Mouse (Mus musculus) embryo, embryonic 10.5 days (tissue): ENCODE data around the gene Olfr1358.
A peak's percentile ranks its signal among the peaks of the same experiment; 100 is the strongest.
"Not testable (repeated sequence)": the region's sequence is repeated elsewhere in the genome, so short reads cannot be mapped to it uniquely, and the experiment has no call there.

Experiments
- DNase-seq: peaks from one replicate; pipeline ENCODE4 v3.0.0-alpha.2; 2015; ENCODE audit warnings: low spot score

Gene Olfr1358

DNA sequence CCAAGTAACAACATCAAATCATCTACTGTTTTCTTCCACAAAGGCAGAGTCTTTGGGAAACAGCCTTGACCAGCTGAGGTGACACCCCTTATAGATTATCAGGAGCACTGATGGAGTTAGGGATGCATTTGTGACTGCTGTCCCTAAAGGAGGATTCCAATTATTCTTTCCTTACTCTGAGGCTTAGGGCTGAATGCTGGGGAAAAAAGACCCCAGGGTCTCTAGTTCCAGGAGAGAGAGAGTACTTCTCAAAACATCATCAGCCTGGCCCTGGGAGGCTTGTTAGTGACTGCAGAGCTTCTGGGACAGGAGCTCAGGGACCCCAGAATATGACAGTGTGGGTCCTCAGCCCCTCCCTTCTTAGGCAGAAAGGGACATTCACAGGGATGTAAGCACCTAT is at the start of gene Olfr1358:
Gene Olfr1358 (plus strand): TSS at position 301 of the 400 bp plus-strand sequence.
- DNase-seq = no peak

DNA sequence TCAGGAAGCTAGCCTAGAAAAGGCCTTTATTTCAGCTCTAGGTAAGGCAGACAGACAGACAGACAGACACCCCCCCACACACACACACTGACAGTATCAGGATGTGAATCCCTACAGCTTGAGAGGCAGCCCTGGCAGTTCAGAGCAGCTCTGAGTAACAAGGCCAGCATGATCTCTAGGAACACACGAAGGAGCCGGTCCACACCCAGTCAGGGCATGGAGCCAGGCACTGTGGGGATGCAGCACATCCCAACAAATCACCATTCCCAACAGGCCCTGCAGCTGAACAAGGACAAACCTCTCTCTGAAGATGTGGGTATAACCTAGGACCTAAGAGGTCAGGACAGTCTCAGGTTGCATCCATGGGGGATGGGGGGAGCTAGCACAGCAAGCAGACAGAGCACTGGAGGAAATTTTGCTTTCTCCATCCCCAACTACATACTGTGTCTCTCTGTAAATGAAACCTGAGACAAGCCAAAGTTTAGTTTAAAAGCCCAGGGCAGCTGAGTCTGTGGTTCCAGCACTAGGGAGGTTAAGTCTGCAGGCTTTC is 49.4 kb upstream of the Olfr1358 start:
- peak; percentile 58 for DNase-seq

DNA sequence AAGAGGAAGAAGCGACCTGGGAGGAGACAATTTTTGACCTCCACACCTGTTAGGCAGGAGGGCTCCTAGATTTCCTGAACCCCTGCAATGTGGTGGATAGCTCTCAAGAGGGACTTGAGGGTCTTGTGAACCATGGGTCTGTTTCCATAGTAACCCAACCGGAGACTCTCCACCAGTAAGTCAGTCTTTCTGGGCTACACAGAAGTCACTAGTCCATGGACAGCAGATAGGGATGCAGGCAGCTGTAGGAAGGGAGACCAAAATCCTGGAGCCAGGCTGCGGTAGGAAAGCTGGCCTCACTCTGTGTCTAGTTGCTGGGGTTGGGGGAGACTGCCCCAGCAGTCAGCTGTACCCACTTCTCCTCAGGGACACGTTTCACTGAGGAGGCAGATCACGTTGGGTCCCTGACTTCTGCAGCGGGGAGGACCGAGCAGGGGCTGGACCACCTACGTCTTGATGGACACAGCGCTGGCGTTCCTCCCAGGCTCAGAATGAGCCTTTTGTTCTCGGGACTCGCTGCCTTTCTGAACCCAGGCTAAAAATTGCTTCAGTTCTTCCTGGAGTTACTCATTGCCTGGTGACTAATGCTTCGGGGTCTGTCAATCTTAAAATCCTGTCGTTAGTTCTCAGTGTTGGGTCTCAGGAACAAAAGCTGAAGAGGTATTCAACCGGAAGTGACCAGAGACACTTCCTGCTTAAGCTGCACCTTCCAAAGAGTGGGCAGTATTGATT is 46.5 kb upstream of the Olfr1358 start:
- peak; percentile 37 for DNase-seq

DNA sequence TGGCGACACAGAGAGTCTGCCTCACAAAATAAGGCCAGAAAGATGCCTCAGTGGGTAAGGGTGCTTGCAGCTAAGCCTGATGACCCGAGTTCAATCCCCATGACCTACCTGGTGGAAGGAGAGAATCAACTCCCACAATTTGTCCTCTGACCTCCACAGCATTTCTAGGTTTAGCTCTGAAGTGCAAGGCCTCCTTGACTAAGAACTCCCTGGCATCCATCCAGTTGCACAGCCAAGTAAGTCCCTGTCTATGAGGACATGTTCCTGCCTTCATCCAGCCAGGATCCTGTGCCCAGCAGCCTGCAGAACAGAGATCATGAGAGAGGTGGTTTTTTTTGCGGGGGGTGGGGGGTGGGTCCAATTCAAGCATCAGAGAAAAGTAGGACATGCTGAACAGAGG is 45.2 kb upstream of the Olfr1358 start:
- no peak for DNase-seq

DNA sequence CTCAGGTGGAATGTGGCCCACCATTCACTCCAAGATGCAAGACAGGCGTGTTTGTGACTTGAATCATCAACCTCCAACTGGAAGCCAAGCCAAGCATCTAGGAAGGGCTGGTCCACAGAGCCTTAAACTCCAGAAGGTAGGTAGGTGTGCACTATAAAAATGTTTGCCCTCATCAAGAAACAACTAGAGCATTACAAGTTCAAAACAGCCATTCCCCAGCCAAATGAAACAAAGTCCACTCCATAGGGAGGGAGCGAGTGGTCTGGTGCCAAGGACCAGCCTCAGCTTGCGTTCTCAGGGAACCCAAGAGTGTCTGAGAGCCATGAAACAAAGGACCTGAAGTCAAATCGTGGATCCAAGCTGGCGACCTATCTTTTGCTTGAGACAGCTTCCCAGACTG is 43.8 kb upstream of the Olfr1358 start:
- DNase-seq = no peak

DNA sequence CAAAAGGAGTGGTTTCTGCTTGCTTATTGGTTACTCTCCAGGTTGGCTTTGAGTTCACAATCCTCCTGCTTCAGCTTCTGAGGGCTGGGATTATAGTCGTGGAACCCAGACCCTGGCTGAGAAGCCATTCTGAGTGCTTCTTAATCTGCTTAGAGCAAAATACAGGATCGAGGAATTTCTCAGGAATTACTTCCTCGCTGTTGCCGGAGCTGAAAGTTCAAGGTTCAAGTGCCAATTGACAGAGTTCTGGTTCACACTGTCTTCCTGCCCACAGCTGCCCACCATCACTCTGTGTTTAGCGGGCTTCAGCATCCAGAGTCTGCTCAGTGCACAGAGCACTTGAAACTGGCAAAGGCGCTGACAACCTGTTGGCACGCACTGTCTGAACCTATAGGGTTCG is 42.5 kb upstream of the Olfr1358 start:
- no peak for DNase-seq

DNA sequence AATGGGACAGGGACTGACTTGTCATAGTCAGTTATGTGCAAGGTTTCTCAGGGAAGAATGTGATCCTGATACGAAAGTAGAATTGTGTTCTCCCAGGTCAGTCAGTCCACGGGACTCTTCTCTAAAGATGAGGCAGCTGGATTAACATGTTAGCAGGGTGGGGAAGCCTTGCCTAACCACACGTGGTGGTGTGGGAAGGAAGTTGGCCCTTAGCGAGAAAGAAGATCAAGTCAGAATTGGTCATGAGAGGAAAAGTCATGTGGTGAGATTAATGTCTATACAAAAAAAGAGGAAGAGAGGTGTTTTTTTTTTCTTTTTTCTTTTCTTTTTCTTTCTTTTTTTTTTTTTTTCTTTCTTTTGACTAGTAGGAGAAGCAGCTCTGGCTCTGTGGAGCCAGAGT is 40.4 kb upstream of the Olfr1358 start:
- no peak for DNase-seq

DNA sequence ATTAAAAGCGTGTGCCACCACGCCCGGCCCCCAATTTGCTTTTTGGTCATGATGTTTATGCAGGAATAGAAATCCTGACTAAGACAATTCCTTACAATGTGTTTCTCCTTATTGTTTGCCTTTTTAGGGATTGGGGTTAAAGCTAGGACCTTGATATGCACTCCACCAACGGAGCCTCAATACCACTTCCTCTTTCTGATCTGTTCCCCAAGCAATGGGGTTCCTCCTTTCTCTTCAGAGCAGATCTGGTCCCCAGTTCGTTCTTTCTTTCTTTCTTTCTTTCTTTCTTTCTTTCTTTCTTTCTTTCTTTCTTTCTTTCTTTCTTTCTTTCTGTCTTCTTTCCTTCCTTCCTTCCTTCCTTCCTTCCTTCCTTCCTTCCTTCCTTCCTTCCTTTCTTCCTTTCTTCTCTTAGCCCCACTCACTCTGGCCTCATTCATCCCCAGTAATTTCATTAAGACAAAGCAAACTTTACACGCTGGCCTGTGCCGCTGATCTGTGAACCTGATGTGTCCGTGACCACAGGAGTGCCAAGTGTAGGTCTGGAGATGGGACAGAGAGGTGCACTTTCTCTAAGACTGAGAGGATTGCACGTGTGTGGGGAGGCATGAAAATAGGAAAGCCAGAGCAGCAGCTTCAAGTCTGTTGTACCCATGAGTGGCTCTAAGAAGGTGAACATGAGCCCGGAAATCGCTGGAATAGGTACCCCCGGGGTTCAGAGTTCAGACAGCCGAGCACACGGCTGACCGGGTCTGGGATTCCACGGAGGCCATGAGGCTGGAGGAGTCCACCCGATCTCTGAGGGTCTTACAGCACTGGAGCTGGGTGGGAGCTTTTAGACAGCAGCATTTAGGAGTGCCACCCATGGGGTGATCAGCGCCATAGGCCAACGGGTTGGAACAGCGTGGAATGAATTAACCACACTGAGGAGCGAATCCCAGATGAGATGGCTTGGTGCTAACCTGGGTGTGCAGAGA is 36.0 kb upstream of the Olfr1358 start:
- no peak for DNase-seq

DNA sequence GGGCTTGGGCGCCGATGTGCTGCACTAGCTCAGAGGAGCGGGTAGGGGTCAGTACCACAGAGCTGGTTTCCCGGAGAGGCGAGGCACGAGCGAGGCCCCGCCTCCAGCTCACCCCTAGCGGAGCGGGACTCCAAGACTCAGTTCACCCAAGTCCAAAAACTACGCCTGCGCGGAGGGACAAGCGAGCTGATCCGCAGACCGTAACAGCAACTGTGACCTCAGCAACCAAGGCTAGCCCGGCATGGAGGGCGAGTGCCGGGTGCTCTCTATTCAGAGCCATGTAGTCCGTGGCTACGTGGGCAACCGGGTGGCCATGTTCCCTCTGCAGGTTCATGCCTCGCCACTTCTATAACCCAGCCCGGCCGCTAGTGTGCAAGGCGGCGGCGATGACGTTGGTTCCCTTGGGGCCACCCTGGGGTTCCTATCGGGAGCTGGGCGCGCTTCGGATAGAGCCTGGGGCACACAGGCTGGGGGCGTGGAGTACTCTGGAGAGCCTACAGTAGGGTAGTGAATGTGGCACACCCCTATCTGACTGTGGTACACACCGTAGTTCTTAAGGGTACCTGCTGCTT is 35.2 kb upstream of the Olfr1358 start:
- DNase-seq = peak; percentile 90

DNA sequence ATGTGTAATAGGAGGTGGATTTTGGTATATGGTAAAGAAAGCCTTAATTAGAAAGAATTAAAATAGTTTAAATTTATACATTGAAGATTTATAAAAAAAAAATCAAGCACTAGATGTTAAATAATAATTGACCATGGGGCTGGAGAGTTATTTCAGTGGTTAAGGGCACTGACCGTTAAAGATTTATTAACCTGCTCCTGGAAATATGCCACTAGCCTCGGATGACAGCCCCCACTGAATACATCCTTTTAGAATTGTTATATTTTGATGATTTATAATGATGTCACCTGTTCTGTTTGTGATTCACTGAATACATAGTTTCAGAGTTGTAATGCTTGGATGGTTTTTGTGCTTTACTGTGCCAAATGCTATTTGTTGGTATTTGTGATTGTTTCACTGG is 31.9 kb upstream of the Olfr1358 start:
- DNase-seq = not testable (repeated sequence)

DNA sequence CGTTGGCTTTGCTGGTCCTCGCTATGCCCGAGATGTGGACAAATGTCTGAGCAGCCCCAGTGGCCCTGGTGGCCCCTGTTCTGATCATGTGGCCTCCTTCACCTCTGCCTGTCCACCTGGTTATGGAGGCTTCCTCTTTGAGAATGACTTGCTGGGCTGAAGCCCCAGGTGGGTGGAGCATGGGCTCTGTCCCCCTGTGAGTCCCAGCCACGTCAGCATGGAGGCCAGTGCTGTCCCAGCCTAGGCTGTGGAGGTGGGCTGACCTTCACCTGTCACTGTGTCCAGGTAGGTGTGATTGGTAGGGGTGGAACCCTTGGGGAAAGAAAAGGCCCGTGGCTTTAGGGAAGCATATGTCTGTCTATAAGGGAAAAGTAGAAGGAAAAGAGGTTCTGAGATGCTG is 30.4 kb upstream of the Olfr1358 start:
- no peak for DNase-seq

DNA sequence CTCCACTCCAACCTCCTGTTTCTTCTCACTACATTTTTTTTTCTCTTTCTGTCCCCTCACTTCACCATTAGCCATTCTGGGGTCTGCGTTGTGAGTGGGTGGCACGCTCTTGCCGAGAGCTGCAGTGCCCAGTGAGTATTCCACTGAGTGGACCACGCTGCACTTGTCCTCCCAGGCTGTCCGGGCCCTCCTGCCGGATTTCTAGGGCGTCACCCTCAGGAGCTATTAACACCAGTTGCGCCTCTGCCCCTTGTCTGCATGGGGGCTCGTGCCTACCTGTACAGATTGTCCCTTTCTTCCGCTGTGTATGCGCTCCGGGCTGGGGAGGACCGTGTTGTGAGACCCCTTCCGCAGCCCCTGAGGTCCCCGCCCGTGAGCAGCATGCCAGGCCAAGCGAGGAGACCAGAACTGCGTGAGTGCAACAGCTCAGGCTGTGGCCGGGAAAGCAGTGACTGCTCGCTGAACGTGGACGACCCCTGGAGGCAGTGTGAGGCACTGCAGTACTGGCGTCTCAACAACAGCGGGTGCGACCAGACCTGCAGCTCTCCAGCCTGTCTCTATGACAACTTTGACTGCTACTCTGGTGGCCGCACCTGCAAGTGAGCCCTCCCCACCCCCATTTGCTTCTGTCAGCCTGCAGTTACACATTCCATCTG is 29.7 kb upstream of the Olfr1358 start:
- peak; percentile 89 for DNase-seq

DNA sequence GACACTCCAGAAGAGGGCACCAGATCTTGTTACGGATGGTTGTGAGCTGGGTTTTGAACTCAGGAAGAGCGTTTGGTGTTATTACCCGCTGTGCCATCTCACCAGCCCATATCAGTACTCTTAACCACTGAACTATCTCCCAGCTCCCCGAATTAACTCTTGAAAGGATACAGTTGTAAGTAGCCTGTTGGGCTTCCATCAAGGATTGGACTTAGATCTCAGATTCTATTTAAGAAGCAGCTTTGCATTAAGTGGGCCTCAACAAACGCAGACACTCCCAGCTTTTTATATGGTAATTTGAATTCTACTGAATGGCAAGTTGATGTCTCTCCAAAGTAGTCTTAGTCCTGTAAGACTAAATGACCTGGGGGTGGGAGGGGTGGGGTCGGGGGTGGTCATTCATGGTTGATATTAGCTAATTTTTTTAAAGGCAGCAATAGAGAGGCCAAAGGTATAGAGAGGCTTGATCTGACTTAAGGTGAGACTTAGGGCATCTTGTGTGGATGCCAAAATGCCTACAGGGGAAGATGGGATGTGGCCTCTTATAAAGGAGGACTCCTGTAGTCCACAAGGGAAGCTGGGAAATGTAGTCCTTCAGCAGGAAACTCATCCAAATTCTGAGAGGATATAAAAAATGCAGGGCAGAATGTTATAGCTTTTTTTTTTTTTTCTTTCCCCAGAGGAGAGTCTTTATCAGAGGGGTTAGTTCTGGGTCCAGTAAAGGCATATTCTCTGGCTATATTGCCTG is 14.1 kb upstream of the Olfr1358 start:
- no peak for DNase-seq

DNA sequence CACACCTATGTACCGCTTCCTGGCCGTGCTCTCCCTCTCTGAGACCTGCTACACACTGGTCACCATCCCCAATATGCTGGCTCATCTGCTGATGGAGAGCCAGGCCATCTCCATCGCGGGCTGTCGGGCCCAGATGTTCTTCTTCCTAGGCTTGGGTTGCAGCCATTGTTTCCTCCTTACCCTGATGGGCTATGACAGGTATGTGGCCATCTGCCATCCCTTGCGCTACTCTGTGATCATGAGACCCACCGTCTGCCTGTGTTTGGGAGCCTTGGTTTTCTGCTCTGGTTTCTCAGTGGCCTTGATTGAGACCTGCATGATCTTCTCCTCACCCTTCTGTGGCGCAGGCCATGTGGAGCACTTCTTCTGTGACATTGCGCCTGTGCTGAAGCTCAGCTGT is 2.6 kb downstream of the Olfr1358 start:
- DNase-seq = no peak

DNA sequence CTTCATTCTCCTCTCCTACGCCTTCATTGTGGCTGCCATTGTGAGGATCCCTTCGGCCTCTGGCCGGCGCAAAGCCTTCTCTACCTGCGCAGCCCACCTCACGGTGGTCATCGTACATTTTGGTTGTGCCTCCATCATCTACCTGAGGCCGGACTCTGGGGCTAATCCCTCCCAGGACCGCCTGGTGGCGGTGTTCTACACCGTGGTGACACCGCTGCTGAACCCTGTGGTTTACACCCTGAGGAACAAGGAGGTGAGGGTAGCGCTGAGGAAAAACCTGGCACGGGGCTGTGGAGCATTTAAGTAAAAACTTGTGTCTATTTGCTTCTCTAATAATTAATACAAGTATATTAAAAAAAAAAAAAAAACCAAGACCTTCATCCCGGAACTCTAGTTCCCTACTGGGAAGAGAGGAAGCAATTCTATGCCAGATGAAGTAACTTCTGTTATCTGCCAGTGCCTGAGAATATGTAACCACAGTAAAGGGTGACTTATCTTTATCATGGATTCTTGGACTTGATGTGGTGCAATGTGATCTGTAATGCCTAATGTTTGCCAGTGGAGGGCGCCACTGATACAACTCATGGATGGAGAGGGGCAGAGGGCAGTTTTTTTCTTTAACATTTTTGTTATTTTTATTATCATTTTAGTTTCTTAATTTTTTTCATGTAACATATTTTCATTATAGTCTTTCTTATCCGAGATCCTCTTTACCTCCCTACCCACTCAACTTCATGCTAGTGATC is 3.2 kb downstream of the Olfr1358 start:
- DNase-seq = peak; percentile 35

DNA sequence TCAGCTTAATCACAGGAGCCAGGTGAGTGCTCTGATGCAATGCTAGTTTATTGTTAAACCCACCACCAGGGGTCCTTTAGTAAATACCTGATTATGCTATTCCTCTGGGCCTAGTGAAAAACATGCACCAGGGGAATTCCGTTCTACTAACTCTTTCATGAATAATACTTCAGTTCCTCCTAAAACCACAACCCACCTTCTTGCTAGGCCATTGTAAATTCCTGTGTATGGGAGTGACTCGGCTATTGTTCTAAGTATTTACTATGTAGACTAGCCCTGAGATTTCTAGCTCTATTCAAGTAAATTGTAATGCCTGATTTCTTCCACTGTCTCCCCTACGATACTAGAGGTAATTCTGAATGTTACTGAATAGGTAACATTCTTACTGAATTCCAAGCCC is 7.8 kb downstream of the Olfr1358 start:
- DNase-seq = not testable (repeated sequence)

DNA sequence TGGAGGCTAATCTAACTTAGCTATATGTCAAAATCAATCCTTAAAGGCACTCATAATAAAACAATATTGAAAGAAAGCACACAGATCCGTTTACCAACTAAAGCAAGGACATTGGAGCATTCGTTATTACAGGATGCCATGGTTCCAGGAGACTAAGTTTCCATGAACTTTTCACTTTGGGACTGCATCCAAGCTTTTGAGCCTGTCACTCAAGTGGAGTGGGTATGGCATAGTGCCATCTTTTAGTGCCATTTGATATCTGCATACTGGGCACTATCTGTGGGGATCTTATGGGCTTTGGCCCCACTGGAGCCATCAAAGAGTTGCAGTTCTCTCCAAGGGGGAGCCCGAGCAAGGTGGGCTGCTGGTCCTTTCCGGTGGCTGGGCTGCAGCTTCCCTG is 8.3 kb downstream of the Olfr1358 start:
- no peak for DNase-seq

DNA sequence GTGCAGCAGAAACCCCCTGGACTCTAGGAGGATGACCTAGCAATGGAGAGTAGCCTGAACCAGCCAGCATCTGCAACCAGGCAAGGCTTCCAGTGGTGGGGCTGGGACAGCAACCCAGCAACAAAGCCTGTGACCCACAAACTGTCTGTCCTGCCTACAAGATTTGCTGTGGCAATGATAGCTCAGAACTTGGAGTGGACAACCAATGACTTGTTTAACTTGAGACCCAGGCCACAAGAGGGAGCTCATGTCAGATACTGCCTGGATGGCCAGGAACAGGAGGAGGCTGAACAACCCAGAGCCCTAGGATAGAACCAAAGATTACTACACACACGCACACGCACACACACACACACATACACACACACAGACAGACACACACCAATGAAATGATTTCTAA is 23.7 kb downstream of the Olfr1358 start:
- peak; percentile 21 for DNase-seq

DNA sequence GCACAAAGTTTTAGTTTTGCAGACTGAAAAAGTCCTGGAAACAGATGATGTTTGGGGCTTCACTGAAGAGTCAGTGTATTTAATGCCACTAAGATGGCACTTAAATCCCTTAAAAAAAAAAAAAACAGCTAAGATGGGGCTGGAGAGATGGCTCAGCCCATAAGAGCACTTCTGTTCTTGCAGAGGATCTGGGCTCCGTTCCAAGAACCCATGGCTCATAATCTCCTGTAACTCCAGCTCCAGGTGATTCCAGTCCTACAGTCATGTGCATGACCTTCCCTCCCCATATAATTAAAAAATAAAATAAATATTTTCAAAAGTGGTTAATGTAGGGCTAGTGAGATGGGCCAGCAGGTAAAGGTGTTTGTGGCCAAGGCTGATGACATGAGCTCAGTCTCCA is 47.8 kb downstream of the Olfr1358 start:
- DNase-seq = no peak

DNA sequence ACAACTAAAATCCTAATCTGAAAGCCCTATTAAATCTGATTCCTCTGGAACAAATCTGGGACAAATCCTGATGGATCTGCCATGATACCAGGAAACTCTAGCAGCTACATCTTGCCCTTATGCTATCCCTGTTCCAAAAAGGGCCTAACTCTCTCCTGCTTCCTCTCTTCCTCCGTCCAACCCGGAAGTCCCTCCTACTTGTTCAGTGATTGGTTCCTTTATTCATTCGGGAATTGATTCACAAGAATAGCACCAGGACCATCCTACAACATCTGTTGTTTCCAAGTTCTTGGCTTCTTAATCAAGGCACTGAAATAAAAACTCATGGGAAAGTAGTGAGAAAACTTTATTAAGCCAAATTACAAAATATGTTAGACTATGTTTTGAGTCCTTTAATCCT is 52.0 kb downstream of the Olfr1358 start:
- DNase-seq = no peak

DNA sequence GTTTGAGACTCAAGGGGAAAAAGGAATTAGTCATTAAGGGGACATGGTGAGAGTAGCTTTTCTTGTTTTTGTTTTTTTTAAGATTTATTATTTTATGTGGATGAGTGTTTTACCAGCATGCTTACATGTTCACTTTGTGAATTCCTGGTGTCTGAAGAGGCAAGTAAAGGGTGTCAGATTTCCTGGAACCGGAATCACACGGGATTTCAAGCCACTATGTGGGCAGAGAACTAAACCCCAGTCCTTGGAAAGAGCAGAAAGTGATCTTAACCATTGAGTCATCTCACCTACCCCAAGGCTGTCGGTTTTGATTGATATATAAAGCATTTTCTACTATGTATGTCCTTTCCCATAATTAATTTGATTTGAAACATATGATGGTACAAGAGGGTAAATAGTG is 52.5 kb downstream of the Olfr1358 start:
- no peak for DNase-seq
